Mouse (Mus musculus) small intestine, adult 2 months (tissue): Measurements from ENCODE around the gene Icos. TPM values are rescaled to one million over a fixed set of nuclear protein-coding genes. Genes with fewer than 3 reads are reported as not detected.

Experiments used
- H3K27ac ChIP-seq: fragments of 200-500 bp; 2 replicates; pipeline ENCODE4 v1.5.1; 2012; ENCODE audit warnings: low read depth, low read length, control low read depth, inconsistent platforms; ENCODE audit not compliant: insufficient read depth
- H3K27me3 ChIP-seq: fragments of 200-500 bp; 2 replicates; pipeline ENCODE4 v1.6.1; 2012; ENCODE audit warnings: mild to moderate bottlenecking, moderate library complexity, low read length, inconsistent platforms; ENCODE audit not compliant: control insufficient read depth, insufficient read depth
- H3K36me3 ChIP-seq: fragments of 200-500 bp; 2 replicates; pipeline ENCODE4 v1.6.1; 2012; ENCODE audit warnings: mild to moderate bottlenecking, low read length, control low read depth, inconsistent platforms; ENCODE audit not compliant: control insufficient read depth, insufficient read depth
- H3K4me1 ChIP-seq: fragments of 200-500 bp; 2 replicates; pipeline ENCODE4 v1.6.1; 2012; ENCODE audit warnings: low read length, inconsistent platforms, mixed read lengths; ENCODE audit not compliant: control insufficient read depth, insufficient read depth, insufficient read length
- H3K4me3 ChIP-seq: fragments of 200-500 bp; 2 replicates; pipeline ENCODE4 v1.5.1; 2012; ENCODE audit warnings: low read depth, mild to moderate bottlenecking, control low read depth, inconsistent platforms, low read length, moderate library complexity
- CTCF ChIP-seq: fragments of 200-500 bp; IDR thresholded peaks from 2 replicates; pipeline ENCODE4 v1.5.1; 2012; ENCODE audit warnings: low read depth, mild to moderate bottlenecking, control low read depth, inconsistent platforms, low read length, moderate library complexity, mixed read lengths; ENCODE audit not compliant: insufficient replicate concordance, insufficient read length; ENCODE audit errors: extremely low read depth
- POLR2A ChIP-seq: fragments of 200-500 bp; IDR thresholded peaks from 2 replicates; pipeline ENCODE4 v1.6.1; 2012; ENCODE audit warnings: low read depth, mild to moderate bottlenecking, control low read depth, inconsistent platforms, low read length, moderate library complexity
- WGBS: fragments of 180-500 bp; shearing (Covaris S2); methylation state at CpG from one replicate; pipeline ENCODE4 v1.1.7; 2018; 5-methylcytosine and 5-hydroxymethylcytosine counted together
- polyA plus RNA-seq: library from polyadenylated mRNA; depleted of rRNA; stranded (reverse); fragments of >200 nt; gene quantifications from 2 replicates; pipeline ENCODE4 v1.2.3, GENCODE M21; 2012

The Icos gene
- polyA plus RNA-seq, 1 experiment = 0.16 TPM

- Histone ChIP-seq H3K27me3 (no peaks in the 10 kb centered on the region), H3K4me3 (no peak overlapping the region), H3K36me3 (no peaks in the 10 kb centered on the region), H3K4me1 (no peaks in the 10 kb centered on the region), H3K27ac (no peak overlapping the region)
- WGBS = 62% methylated on average over 5 of the region's 5 CpGs
- TF ChIP-seq CTCF (no peak), POLR2A (no peak)
These were observed 8.4 kb downstream of the Icos start for GRCm38 (mm10) chr1:60986141-60986540.

DNA sequence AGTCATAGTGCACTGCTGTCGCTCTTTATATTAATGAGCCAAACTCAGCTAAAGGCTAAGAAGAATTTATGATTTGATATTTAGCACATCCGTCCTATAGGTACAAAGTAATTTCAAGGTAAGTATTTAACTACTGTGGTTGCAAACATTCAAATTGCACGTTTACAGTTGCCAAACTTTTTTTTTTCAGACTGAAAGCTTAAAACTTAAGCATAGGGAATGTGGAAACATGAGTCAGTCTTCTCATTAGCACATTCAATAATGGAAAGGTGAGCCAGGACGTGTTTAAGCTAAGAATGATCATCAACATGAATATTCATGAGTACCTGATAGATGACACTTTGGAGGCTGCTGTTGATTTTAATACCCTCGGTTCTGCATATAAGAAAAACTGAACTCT is 11.4 kb downstream of the Icos start:
- 76% methylated on average over 5 of the region's 5 CpGs for WGBS
- Histone ChIP-seq H3K4me1 (no peaks in the 10 kb centered on the region), H3K4me3 (no peak overlapping the region), H3K27ac (no peak overlapping the region), H3K27me3 (no peaks in the 10 kb centered on the region), H3K36me3 (no peaks in the 10 kb centered on the region)
- no peak for TF ChIP-seq POLR2A
- no peak for TF ChIP-seq CTCF

DNA sequence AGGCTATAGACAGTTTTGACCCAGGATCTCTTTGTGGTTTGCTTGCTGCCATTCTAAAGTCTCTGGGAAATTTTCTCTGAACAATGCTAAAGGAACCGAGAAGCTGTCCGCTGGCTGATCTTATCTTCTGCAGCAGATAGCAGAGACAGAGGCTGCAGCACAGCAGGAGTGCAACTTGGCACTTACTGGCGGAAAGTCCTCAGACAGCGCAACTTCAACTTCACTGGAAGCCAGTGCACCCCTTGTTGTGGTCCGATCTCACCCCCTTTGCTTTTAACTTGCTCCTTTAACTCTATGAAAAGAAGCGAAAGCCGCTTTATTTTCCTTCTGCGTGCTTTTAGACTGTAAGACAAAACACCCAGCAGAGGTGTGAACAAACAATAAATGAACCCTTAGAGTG is 12.6 kb downstream of the Icos start:
- WGBS = 55% methylated on average over 8 of the region's 8 CpGs
- no peaks in the 10 kb centered on the region for H3K4me1 ChIP-seq
- no peak overlapping the region for H3K4me3 ChIP-seq
- H3K27ac ChIP-seq = no peak overlapping the region
- no peaks in the 10 kb centered on the region for H3K27me3 ChIP-seq
- TF ChIP-seq POLR2A (no peak), CTCF (no peak)
- no peaks in the 10 kb centered on the region for H3K36me3 ChIP-seq

DNA sequence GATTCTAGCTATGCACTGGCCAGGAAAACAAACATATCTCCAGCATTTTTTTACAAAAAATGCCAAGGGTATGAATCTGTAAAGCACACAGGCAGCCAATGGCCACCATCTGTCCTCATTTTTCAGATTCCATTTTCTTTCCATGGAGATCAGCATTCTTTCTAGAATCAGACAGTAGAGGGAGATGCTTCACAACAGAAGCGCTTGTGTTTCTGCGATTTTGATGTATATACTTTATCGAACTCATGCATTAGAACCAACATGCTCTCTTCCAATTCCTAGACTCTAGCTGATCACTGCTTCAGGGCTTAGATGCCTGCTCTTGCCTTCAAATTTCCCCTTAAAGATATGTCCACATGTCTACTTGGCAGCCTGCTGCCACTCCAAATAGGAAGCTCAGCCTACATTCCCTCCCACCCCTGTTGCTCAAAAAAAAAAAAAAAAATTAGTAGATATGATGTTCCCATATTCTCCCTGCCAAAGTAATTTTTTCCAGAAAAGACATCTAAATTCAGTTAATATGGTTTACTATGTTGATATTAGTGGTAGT is 20.4 kb downstream of the Icos start:
- WGBS = 81% methylated on average over 3 of the region's 3 CpGs
- Histone ChIP-seq H3K4me1 (no peaks in the 10 kb centered on the region), H3K27me3 (no peaks in the 10 kb centered on the region), H3K36me3 (no peaks in the 10 kb centered on the region), H3K27ac (no peak overlapping the region), H3K4me3 (no peak overlapping the region)
- no peak for TF ChIP-seq POLR2A
- TF ChIP-seq CTCF = no peak

DNA sequence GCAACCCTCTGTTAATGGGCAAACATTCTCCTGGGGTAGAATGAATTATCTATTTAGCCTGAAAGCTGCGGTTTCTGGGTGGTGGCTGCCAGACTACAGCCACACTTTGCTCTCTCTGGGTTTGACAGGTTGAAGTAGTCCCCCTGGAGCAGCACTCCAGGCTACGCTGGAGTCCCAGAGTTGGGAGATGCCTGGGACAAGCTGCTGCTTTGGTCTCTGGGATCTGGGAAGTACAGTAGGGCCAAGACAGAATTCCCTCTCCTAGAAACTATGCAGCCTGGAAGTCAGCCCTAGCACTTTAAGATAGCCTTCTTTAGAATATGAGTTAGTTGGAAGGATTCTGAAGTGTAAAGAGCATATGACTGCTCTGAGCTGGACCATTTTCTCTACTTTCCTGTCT is 21.0 kb downstream of the Icos start:
- Histone ChIP-seq H3K27me3 (no peaks in the 10 kb centered on the region), H3K36me3 (no peaks in the 10 kb centered on the region), H3K4me3 (no peak overlapping the region), H3K4me1 (no peaks in the 10 kb centered on the region), H3K27ac (no peak overlapping the region)
- 53% methylated on average over 2 of the region's 2 CpGs for WGBS
- TF ChIP-seq POLR2A (no peak), CTCF (no peak)

- Histone ChIP-seq H3K27ac (no peak overlapping the region), H3K27me3 (no peaks in the 10 kb centered on the region; the same call in 1 of the 2 replicates), H3K4me1 (no peaks in the 10 kb centered on the region), H3K36me3 (no peaks in the 10 kb centered on the region), H3K4me3 (no peak overlapping the region)
- TF ChIP-seq POLR2A = no peak
- TF ChIP-seq CTCF = no peak
- 86% methylated on average over 7 of the region's 7 CpGs for WGBS
These were observed 24.1 kb downstream of the Icos start for GRCm38 (mm10) chr1:61001786-61002354.

DNA sequence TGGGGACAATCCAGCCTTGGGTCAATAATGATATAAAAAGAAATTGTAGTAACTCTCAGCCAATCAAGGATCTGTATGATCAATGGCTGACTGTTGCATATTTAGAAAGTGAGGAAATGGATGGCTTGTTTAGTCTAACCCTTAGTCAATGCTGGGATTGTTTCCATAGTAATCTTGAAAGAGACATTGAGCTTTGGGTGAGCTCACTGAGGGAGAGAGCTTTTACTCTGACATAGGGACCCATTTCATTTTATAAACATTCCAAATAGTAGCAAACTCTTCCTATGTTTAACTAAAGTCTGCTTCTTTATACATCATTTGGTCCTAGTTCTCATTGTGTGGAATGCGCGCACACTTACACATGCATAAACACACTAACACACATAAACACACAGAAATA is 28.5 kb downstream of the Icos start:
- no peak overlapping the region for H3K4me3 ChIP-seq
- H3K4me1 ChIP-seq = no peaks in the 10 kb centered on the region
- no peak for TF ChIP-seq POLR2A
- no peak for TF ChIP-seq CTCF
- H3K27ac ChIP-seq = no peak overlapping the region
- no peaks in the 10 kb centered on the region for H3K36me3 ChIP-seq
- 85% methylated on average over 2 of the region's 2 CpGs for WGBS
- no peaks in the 10 kb centered on the region; the same call in 1 of the 2 replicates for H3K27me3 ChIP-seq

DNA sequence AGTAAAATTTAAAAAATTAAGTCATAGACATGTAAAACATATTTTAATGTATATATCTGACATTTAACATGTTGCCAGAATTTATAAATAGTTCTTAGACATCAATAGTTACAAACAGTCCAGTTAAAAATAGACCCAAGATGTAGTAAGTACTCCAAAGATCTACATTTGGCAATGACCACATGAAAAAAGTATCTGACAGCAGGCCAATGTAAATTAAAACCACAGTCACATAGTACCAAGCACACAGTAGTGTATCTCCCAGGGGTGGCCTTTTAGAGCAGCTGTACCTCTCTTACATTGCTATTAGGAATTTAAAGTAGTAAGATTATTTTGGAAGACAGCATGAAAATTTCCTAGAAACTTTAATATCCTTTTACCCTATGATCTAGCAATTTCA is 29.8 kb downstream of the Icos start:
- TF ChIP-seq POLR2A (no peak), CTCF (no peak)
- Histone ChIP-seq H3K36me3 (no peaks in the 10 kb centered on the region), H3K4me3 (no peak overlapping the region), H3K27ac (no peak overlapping the region), H3K4me1 (no peaks in the 10 kb centered on the region), H3K27me3 (no peaks in the 10 kb centered on the region; the same call in 1 of the 2 replicates)
